Mouse (Mus musculus): ENCODE results near the gene BC016579.

GRCm38 (mm10) chr16:45613247-45613646 lies 40.6 kb downstream of the BC016579 start:
- no peak for TF ChIP-seq CTCF (IDR thresholded peaks at IDR 0.05; ENCODE audit: control insufficient read depth, insufficient read depth, insufficient read length)
- TF ChIP-seq USF1 (IDR thresholded peaks at IDR 0.05; ENCODE audit: low read depth) = no peak
- TF ChIP-seq FOSL1 (IDR thresholded peaks at IDR 0.05; ENCODE audit: insufficient read depth, low read length, poor library complexity, severe bottlenecking) = no peak

Data from C2C12 (cell line).